Mouse (Mus musculus) forebrain, embryonic 14.5 days (tissue): Measurements from ENCODE around the gene Top2a. TPM values are rescaled to one million over a fixed set of nuclear protein-coding genes. Genes with fewer than 3 reads are reported as not detected.

Experiments
- ATAC-seq: fragments of 200-750 bp; cut with Nextera tagmentation; 2 replicates; pipeline ENCODE4 v1.8.0; 2017; ENCODE audit warnings: mild to moderate bottlenecking, moderate library complexity
- DNase-seq: peaks from one replicate; pipeline ENCODE4 v3.0.0-alpha.2; 2015; ENCODE audit warnings: low spot score
- H3K27ac ChIP-seq: fragments of 300-500 bp; sonication (generic); 2 replicates; pipeline ENCODE4 v1.5.1; 2014; ENCODE audit warnings: low read depth, mild to moderate bottlenecking, control low read depth, low read length, moderate library complexity
- H3K27me3 ChIP-seq: fragments of 300-500 bp; sonication (generic); replicated peaks from 2 replicates; pipeline ENCODE4 v1.6.1; 2014; ENCODE audit warnings: low read length, control low read depth, mixed read lengths; ENCODE audit not compliant: control insufficient read depth, insufficient read depth
- H3K36me3 ChIP-seq: fragments of 300-500 bp; sonication (generic); 2 replicates; pipeline ENCODE4 v1.6.1; 2014; ENCODE audit warnings: low read length, control low read depth; ENCODE audit not compliant: control insufficient read depth, insufficient read depth
- H3K4me1 ChIP-seq: fragments of 300-500 bp; sonication (generic); 2 replicates; pipeline ENCODE4 v1.6.1; 2014; ENCODE audit warnings: antibody characterized with exemption, low read length, control low read depth; ENCODE audit not compliant: control insufficient read depth, insufficient read depth
- H3K4me2 ChIP-seq: fragments of 300-500 bp; sonication (generic); 2 replicates; pipeline ENCODE4 v1.6.1; 2014; ENCODE audit warnings: mild to moderate bottlenecking, control low read depth, low read length
- H3K4me3 ChIP-seq: fragments of 300-500 bp; sonication (generic); 2 replicates; pipeline ENCODE4 v1.5.1; 2014; ENCODE audit warnings: low read depth, low read length, control low read depth
- H3K9ac ChIP-seq: fragments of 300-500 bp; sonication (generic); 2 replicates; pipeline ENCODE4 v1.6.1; 2014; ENCODE audit warnings: mild to moderate bottlenecking, low read length, control low read depth, moderate library complexity
- H3K9me3 ChIP-seq: fragments of 300-500 bp; sonication (generic); replicated peaks from 2 replicates; pipeline ENCODE4 v1.6.1; 2016; ENCODE audit warnings: low read length, control low read depth, mixed read lengths; ENCODE audit not compliant: control insufficient read depth
- WGBS: fragments of 180-500 bp; shearing (Covaris S2); extraction: QIAGEN DNeasy Blood & Tissue Kit; methylation state at CpG from one replicate; pipeline ENCODE4 v1.1.7; 2014; 5-methylcytosine and 5-hydroxymethylcytosine counted together
- polyA plus RNA-seq: library from polyadenylated mRNA; unstranded; fragments of >200 nt; fragmentation: Nextera tagmentation; extraction: Ambion mirVana; gene quantifications from 2 replicates; pipeline ENCODE4 v1.2.1, GENCODE M21; 2014

Gene Top2a
- polyA plus RNA-seq, 1 experiment from 2014 or later = 150 TPM

DNA sequence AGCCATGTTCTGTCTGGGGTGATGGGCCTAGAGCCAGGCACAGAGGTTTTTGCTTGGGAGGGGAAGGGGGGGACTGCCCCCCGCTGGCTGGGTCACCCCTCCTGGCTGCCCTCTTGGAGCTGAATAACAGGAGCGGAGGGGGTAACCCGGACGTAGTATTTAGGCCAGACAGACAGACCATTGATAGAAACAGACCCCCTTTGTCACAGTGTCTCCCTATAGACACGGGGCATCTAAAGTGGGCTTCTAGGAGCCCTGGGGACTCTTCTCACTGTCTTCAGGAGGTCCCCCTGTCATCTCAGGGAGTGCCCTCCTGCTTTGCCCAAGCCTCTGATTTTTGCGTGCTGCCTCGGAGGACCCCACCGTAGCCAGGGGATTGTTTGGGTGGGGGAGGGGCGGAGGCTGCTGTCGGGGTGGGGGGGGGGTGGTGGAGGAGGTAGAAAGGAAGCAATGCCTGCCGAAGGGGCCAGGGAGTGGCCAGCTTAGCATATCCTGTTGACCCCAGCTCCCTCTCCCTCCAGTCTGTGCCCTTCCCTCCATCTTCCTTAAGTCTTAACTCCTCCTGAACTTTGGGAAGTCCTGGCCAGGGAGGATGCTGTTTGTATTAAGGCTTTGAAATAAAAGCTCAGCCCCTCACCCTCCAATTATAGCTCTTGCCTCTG, 58.4 kb downstream of the Top2a start:
- 0 out of 2 replicates have a peak, but pooled peaks cover under 1% of the 10 kb centered on the region for H3K36me3 ChIP-seq
- peaks cover 93% of the 10 kb centered on the region for H3K4me1 ChIP-seq
- peaks cover 10% of the 10 kb centered on the region; the same call in 1 of the 2 replicates for H3K27me3 ChIP-seq
- ATAC-seq (no peak), DNase-seq (no peak)
- H3K4me3 ChIP-seq = no peak overlapping the region
- peak overlapping the region; percentile 100 for H3K4me2 ChIP-seq
- peak overlapping the region; percentile 94; the same call in 1 of the 2 replicates for H3K27ac ChIP-seq
- H3K9ac ChIP-seq = peak overlapping the region; percentile 38
- 4% methylated on average over 9 of the region's 11 CpGs for WGBS
- H3K9me3 ChIP-seq = no peaks in the 10 kb centered on the region

DNA sequence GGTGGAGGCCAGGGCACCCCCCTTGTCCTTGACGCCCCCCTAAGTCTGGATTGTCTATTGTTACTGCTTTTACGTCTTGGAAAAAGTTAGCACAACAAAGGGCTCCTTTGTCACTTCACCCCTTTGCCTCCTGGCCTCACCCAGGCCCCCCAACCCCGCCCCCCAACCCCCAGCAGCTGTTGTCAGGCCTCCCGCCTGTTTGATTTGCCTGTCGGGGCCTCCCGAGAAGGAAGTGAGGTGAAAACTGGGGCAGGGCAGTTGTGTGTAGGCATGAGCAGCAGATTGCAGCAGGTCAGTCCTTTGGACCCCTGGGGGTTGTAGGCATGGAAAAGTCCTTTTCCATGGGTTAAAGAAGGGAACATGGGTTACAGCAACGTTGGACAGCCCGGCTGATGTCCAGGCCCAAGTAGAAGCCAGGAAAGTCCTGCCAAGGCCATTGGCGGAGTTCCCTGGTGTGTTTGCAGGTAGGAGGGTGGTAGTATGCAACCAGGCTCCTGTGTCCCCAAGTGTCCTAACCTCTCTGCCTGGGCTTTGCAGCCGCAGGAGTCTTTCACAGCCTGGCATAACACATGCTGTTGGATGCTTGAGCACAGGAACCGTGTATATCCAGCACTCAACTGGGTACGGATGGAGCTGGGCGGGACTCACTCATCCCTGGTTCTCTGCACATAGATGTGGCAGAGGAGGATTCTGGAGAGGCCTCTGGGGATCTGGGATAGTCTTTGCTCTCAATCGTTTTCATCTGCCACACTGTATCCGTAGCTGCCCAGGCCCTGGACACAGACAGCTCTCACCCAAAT, 59.2 kb downstream of the Top2a start:
- H3K4me3 ChIP-seq = no peak overlapping the region; the same call in 1 of the 2 replicates
- 27% methylated on average over 15 of the region's 15 CpGs for WGBS
- H3K4me1 ChIP-seq = peaks cover 88% of the 10 kb centered on the region
- peaks cover 10% of the 10 kb centered on the region; the same call in 1 of the 2 replicates for H3K27me3 ChIP-seq
- ATAC-seq = no peak
- peak overlapping the region; percentile 100 for H3K4me2 ChIP-seq
- DNase-seq = no peak
- H3K9me3 ChIP-seq = no peaks in the 10 kb centered on the region
- peak overlapping the region; percentile 41 for H3K9ac ChIP-seq
- no peaks in the 10 kb centered on the region for H3K36me3 ChIP-seq
- H3K27ac ChIP-seq = no peak overlapping the region; the same call in 1 of the 2 replicates

GRCm38 (mm10) chr11:98964201-98964615, 59.8 kb downstream of the Top2a start:
- Histone ChIP-seq H3K27me3 (peaks cover 10% of the 10 kb centered on the region; the same call in 1 of the 2 replicates), H3K4me3 (peak overlapping the region; percentile 30; the same call in 1 of the 2 replicates), H3K36me3 (no peaks in the 10 kb centered on the region), H3K4me2 (peak overlapping the region; percentile 100), H3K9me3 (no peaks in the 10 kb centered on the region), H3K4me1 (peaks cover 88% of the 10 kb centered on the region), H3K27ac (no peak overlapping the region), H3K9ac (peak overlapping the region; percentile 62; the same call in 1 of the 2 replicates)
- no peak for DNase-seq
- no peak for ATAC-seq
- 27% methylated on average over 6 of the region's 6 CpGs for WGBS

- H3K36me3 ChIP-seq = no peaks in the 10 kb centered on the region
- peaks cover 82% of the 10 kb centered on the region for H3K4me1 ChIP-seq
- peak overlapping the region; percentile 71 for H3K27ac ChIP-seq
- peaks cover 10% of the 10 kb centered on the region; the same call in 1 of the 2 replicates for H3K27me3 ChIP-seq
- H3K9me3 ChIP-seq = no peaks in the 10 kb centered on the region
- ATAC-seq = peak; percentile 69
- WGBS = 1% methylated on average over 28 of the region's 32 CpGs
- peak overlapping the region; percentile 100 for H3K4me2 ChIP-seq
- peak overlapping the region; percentile 30 for H3K4me3 ChIP-seq
- peak overlapping the region; percentile 62 for H3K9ac ChIP-seq
- peak; percentile 87 for DNase-seq
These were observed 60.6 kb downstream of the Top2a start for GRCm38 (mm10) chr11:98963191-98964021.

- Histone ChIP-seq H3K4me3 (peak overlapping the region; percentile 30), H3K27me3 (peaks cover 10% of the 10 kb centered on the region; the same call in 1 of the 2 replicates), H3K4me2 (peak overlapping the region; percentile 100), H3K9me3 (no peaks in the 10 kb centered on the region), H3K27ac (peak overlapping the region; percentile 71; the same call in 1 of the 2 replicates), H3K9ac (peak overlapping the region; percentile 62; the same call in 1 of the 2 replicates), H3K36me3 (no peaks in the 10 kb centered on the region), H3K4me1 (peaks cover 73% of the 10 kb centered on the region)
- DNase-seq = no peak
- WGBS = 14% methylated on average over 12 of the region's 12 CpGs
- no peak for ATAC-seq
These were observed 61.4 kb downstream of the Top2a start for GRCm38 (mm10) chr11:98962421-98963095.

- DNase-seq = no peak
- H3K9ac ChIP-seq = peak overlapping the region; percentile 70
- peak overlapping the region; percentile 57 for H3K4me3 ChIP-seq
- H3K4me1 ChIP-seq = peaks cover 65% of the 10 kb centered on the region
- peak overlapping the region; percentile 100 for H3K4me2 ChIP-seq
- peaks cover 10% of the 10 kb centered on the region; the same call in 1 of the 2 replicates for H3K27me3 ChIP-seq
- 8% methylated on average over 8 of the region's 8 CpGs for WGBS
- H3K9me3 ChIP-seq = no peaks in the 10 kb centered on the region
- no peak for ATAC-seq
- no peaks in the 10 kb centered on the region for H3K36me3 ChIP-seq
- H3K27ac ChIP-seq = no peak overlapping the region
These were observed 62.2 kb downstream of the Top2a start for GRCm38 (mm10) chr11:98961766-98962165.

GRCm38 (mm10) chr11:98961051-98961592, 62.9 kb downstream of the Top2a start:
- peak overlapping the region; percentile 70 for H3K9ac ChIP-seq
- H3K27ac ChIP-seq = no peak overlapping the region
- peaks cover 10% of the 10 kb centered on the region; the same call in 1 of the 2 replicates for H3K27me3 ChIP-seq
- no peaks in the 10 kb centered on the region for H3K36me3 ChIP-seq
- H3K4me3 ChIP-seq = peak overlapping the region; percentile 57
- H3K4me1 ChIP-seq = peaks cover 59% of the 10 kb centered on the region
- DNase-seq (no peak), ATAC-seq (no peak)
- 8% methylated on average over 18 of the region's 18 CpGs for WGBS
- no peaks in the 10 kb centered on the region for H3K9me3 ChIP-seq
- H3K4me2 ChIP-seq = peak overlapping the region; percentile 100
